Mouse (Mus musculus) heart, postnatal 14 days (tissue): ENCODE results near the gene Anks1b. TPM values are rescaled to one million over a fixed set of nuclear protein-coding genes. Genes with fewer than 3 reads are reported as not detected.
"Not testable (repeated sequence)": the region's sequence is repeated elsewhere in the genome, so short reads cannot be mapped to it uniquely, and the experiment has no call there.

ENCODE experiments used
- DNase-seq, 2 experiments: peaks; one replicate each; pipeline ENCODE4 v3.0.0; 2021 to 2022
- intact Hi-C: fragments of 180-260 bp; cut with DNase I; formaldehyde crosslinking; loops from one replicate; pipeline ENCODE4 v1.15.1; 2025
- total RNA-seq, 2 experiments: library from RNA; stranded (reverse); gene quantifications; 2 replicates each; pipeline ENCODE4 v1.2.3; 2021

Anks1b gene
- total RNA-seq, 2 experiments from 2014 or later = 0.41 to 0.49 TPM

DNA sequence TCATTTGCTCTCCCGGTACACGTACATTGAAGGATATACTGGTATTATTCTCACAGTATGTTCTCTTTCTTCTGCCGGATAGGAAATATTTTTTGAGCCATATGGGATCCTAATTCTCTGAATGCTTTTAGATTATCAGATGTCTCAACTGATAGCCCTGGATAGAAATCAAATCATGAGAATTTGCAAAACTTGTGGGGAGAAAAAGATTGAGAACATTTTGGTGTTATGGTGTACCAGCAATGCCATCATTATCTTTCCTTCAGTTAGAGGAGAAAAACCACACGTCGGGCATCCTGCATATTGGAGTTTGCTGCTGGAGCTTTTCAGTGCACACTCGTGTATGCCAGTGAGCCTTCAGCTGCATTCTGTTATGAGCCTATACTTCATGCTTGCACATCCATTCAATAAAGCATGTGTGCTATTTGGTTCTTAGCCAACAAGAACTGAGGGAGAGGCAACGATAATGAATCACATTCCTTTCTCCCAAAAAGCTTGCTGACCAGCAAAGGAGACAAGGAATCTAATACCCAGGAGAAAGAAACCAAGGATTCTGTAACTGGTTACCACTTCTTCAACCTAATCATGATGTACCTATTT lies 756.9 kb downstream of the Anks1b start:
- intact Hi-C loops = no loop called here
- no peak for DNase-seq

DNA sequence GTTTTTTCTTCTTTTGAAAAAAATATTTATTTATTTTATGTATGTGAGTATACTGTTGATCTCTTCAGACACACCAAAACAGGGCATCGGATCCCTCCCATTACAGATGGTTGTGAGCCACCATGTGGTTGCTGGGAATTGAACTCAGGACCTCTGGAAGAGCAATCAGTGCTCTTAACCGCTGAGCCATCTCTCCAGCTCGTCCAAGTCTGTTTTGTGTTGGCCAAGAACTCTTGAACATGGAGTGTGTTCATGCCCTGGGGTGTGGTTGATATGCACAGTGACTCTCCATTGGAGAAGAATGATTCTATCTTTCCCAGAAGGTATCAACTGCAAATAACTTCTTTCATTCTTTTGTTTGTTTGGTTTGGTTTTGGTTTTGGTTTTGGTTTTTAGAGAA lies 757.5 kb downstream of the Anks1b start:
- intact Hi-C loops, DNase-seq: not testable (repeated sequence)

- intact Hi-C loops = no loop called here
- no peak for DNase-seq
Measured at GRCm38 (mm10) chr10:90637352-90637751, 764.0 kb downstream of the Anks1b start.

- intact Hi-C loops = no loop called here
- no peak for DNase-seq
Measured at GRCm38 (mm10) chr10:90649681-90650080, 776.4 kb downstream of the Anks1b start.

GRCm38 (mm10) chr10:90657416-90658120 lies 784.3 kb downstream of the Anks1b start:
- intact Hi-C loops = no loop called here
- peak in 1 of 2 experiments; percentile 18 for DNase-seq

DNA sequence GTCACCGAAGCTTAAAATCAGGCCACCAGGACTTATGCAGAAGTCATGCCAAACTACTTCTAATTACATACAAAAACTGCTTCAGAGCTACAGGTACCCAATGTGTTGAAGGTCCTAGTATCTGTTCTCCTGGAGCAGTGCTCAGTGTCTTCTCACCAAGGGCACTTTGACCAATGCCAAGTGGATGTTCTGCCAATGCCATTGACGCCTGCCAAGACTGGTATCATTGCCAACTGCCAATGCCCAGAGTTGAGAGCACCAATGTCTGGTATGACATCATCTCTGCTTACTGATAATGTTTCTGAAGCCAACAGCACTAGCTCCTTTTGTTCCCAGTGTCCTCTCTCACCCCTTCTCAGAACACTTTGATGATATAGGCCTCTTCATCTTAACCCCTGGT lies 793.4 kb downstream of the Anks1b start:
- peak; percentile 65 to 80 for DNase-seq
- intact Hi-C loops = no loop called here

GRCm38 (mm10) chr10:90670291-90670690 lies 797.0 kb downstream of the Anks1b start:
- DNase-seq = no peak
- intact Hi-C loops = no loop called here

- no peak for DNase-seq
- intact Hi-C loops = no loop called here
Measured at GRCm38 (mm10) chr10:90672135-90672534, 798.8 kb downstream of the Anks1b start.

DNA sequence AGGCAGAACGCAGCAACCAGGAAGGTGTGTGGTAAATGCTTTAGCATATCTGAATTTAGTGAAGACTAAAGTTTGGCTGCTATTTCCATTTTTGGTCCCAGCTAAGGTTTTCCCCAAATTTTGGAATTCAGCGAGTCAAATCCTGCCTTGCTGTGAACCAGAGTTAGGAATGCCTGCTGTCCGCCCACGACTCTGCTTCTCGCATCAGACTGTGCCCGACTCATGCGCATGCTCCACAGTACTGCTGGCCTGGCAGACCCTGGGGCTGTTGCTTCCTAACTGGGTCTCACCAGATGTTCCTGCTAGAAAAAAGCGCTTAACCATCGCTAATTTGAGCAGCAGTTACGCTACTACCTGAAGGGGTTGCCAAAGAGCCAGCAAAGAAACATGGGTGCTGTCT lies 801.1 kb downstream of the Anks1b start:
- DNase-seq = no peak
- intact Hi-C loops = no loop called here

DNA sequence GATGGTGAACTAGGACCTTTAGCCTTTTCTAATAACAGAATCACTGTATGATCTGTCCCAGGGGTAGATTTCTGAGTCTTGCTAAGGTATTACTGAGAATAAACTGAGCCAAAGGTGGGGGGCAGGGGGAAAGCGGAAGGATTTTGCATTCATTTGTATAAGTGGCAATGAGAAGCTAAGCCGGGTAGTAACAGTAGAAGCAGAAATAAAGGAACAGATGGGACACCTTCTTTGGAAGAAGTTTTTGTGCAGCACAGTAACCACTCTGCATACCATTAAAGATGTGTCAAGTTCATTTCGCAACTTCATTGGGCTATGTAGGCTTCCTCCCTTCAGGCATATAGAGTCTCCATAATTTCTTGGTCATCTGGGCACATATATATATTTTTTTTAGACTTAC lies 804.1 kb downstream of the Anks1b start:
- no peak for DNase-seq
- intact Hi-C loops = no loop called here

- intact Hi-C loops = no loop called here
Measured at GRCm38 (mm10) chr10:90679713-90680470, 806.6 kb downstream of the Anks1b start.

GRCm38 (mm10) chr10:90683813-90684212 lies 810.5 kb downstream of the Anks1b start:
- intact Hi-C loops = no loop called here
- no peak for DNase-seq

More at GRCm38 (mm10) chr10:90679713-90680470, 806.6 kb downstream of the Anks1b start:
- DNase-seq = no peak

DNA sequence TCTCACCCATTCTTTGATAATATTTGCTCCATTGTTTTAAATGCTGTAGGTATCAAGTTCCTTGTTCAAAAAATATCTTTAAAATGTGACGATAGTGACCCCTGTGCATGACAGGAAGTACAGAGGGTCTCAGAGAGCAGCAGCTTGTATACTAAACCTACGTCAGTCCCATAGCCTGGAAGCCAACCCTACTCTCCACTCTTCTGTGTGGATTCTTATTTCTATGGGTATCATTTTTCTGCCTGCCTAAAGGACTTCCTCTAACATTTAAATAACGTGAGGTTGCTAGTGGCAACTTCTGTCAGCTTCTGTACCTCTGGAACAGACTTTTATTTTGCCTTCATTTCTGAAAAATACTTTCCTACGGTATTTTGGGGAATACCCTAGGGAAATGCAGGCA lies 812.1 kb downstream of the Anks1b start:
- DNase-seq = no peak
- intact Hi-C loops = no loop called here

- no peak for DNase-seq
- intact Hi-C loops = no loop called here
Measured at GRCm38 (mm10) chr10:90688153-90688552, 814.8 kb downstream of the Anks1b start.

GRCm38 (mm10) chr10:90688696-90689252 lies 815.5 kb downstream of the Anks1b start:
- no peak for DNase-seq
- intact Hi-C loops = loop anchor here (1.0 kb wide), 1 partner anchor 607 kb away; no protein-coding TSS in a partner anchor

DNA sequence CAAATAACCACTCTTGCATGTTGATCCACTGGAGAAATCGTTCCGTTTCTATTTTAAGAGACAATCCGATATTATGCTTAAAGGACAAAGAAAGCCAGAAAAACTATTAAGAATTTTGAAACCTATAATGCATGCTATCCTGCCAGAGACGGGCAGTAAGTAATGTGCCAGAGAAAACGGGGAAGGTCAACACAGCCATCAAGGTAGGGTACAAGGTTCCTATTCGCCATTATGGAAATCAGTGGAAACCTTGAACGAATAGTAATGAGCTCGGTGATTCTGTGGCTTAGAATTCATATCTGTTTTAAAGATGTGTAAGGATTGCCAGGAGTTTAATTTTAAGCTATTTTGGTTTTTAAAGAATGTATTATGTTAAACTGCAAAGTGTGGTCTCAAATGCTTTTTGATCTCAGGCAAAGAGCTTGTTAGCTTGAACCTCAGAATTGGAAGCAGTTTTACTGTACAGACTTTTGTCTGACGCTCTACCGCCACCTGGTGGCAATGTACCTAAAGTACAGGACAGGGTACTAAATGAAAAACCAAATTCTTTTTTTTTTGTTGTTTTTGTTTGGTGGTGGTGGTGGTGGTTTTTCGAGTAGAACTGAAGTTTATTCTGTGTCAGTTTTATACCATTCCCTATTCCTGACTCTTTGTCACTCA lies 816.7 kb downstream of the Anks1b start:
- DNase-seq = peak; percentile 59 to 78
- intact Hi-C loops = loop anchor here (1.0 to 10.0 kb wide), 3 partner anchors 455 to 609 kb away; no protein-coding TSS in a partner anchor

GRCm38 (mm10) chr10:90696687-90697086 lies 823.4 kb downstream of the Anks1b start:
- intact Hi-C loops = loop anchor here (10.0 kb wide), 1 partner anchor 462 kb away; no protein-coding TSS in a partner anchor
- DNase-seq = no peak

- intact Hi-C loops = loop anchor here (10.0 kb wide), 1 partner anchor 463 kb away; no protein-coding TSS in a partner anchor
- no peak for DNase-seq
Measured at GRCm38 (mm10) chr10:90697413-90697812, 824.1 kb downstream of the Anks1b start.

- DNase-seq = no peak
- intact Hi-C loops = loop anchor here (10.0 kb wide), 1 partner anchor 464 kb away; no protein-coding TSS in a partner anchor
Measured at GRCm38 (mm10) chr10:90699211-90699610, 825.9 kb downstream of the Anks1b start.

- DNase-seq = no peak
- intact Hi-C loops = no loop called here
Measured at GRCm38 (mm10) chr10:90704602-90705001, 831.3 kb downstream of the Anks1b start.
